Mouse (Mus musculus) forebrain, embryonic 11.5 days (tissue): ENCODE measurements around the gene Evpl. TPM values are rescaled to one million over a fixed set of nuclear protein-coding genes. Genes with fewer than 3 reads are reported as not detected.

ENCODE experiments used
- ATAC-seq: fragments of 200-750 bp; cut with Nextera tagmentation; replicated peaks from 2 replicates; pipeline ENCODE4 v1.8.0; 2017; ENCODE audit warnings: moderate TSS enrichment; ENCODE audit not compliant: low FRiP score
- DNase-seq: peaks from one replicate; pipeline ENCODE4 v3.0.0-alpha.2; 2017; ENCODE audit warnings: low spot score
- H3K27ac ChIP-seq: fragments of 300-500 bp; sonication (generic); 2 replicates; pipeline ENCODE4 v1.5.1; 2014; ENCODE audit warnings: low read depth, low read length
- H3K27me3 ChIP-seq: fragments of 300-500 bp; sonication (generic); 2 replicates; pipeline ENCODE4 v1.6.1; 2014; ENCODE audit warnings: mild to moderate bottlenecking, low read length, mixed read lengths; ENCODE audit not compliant: control insufficient read depth, insufficient read depth
- H3K36me3 ChIP-seq: fragments of 300-500 bp; sonication (generic); 2 replicates; pipeline ENCODE4 v1.6.1; 2014; ENCODE audit warnings: mild to moderate bottlenecking, low read length, moderate library complexity, mixed read lengths; ENCODE audit not compliant: control insufficient read depth, insufficient read depth
- H3K4me1 ChIP-seq: fragments of 300-500 bp; sonication (generic); replicated peaks from 2 replicates; pipeline ENCODE4 v1.6.1; 2014; ENCODE audit warnings: low read length, mixed read lengths; ENCODE audit not compliant: control insufficient read depth, insufficient read depth
- H3K4me2 ChIP-seq: fragments of 300-500 bp; sonication (generic); 2 replicates; pipeline ENCODE4 v1.6.1; 2014; ENCODE audit warnings: low read depth, mild to moderate bottlenecking, low read length, moderate library complexity, mixed read lengths; ENCODE audit not compliant: severe bottlenecking
- H3K4me3 ChIP-seq: fragments of 300-500 bp; sonication (generic); 2 replicates; pipeline ENCODE4 v1.5.1; 2014; ENCODE audit warnings: low read depth, low read length
- H3K9ac ChIP-seq: fragments of 300-500 bp; sonication (generic); 2 replicates; pipeline ENCODE4 v1.6.1; 2014; ENCODE audit warnings: low read length
- H3K9me3 ChIP-seq: fragments of 300-500 bp; sonication (generic); 2 replicates; pipeline ENCODE4 v1.6.1; 2016; ENCODE audit warnings: low read length, mixed read lengths; ENCODE audit not compliant: control insufficient read depth
- WGBS: fragments of 180-500 bp; shearing (Covaris S2); extraction: QIAGEN DNeasy Blood & Tissue Kit; methylation state at CpG from one replicate; pipeline ENCODE4 v1.1.7; 2014; 5-methylcytosine and 5-hydroxymethylcytosine counted together
- polyA plus RNA-seq: library from polyadenylated mRNA; unstranded; fragments of >200 nt; fragmentation: Nextera tagmentation; extraction: Ambion mirVana; gene quantifications from 2 replicates; pipeline ENCODE4 v1.2.1, GENCODE M21; 2014

Gene Evpl
- polyA plus RNA-seq, 1 experiment from 2014 or later: 0.61 TPM

GRCm38 (mm10) chr11:116247502-116248222 is 9.8 kb upstream of the Evpl start:
- Histone ChIP-seq H3K9me3 (no peaks in the 10 kb centered on the region), H3K4me2 (no peak overlapping the region), H3K9ac (no peak overlapping the region), H3K4me1 (no peaks in the 10 kb centered on the region), H3K27ac (no peak overlapping the region), H3K4me3 (no peak overlapping the region), H3K36me3 (peaks cover 11% of the 10 kb centered on the region), H3K27me3 (no peaks in the 10 kb centered on the region)
- DNase-seq: no peak
- ATAC-seq: no peak
- 84% methylated on average over 14 of the region's 14 CpGs for WGBS

GRCm38 (mm10) chr11:116245616-116246015 is 7.7 kb upstream of the Evpl start:
- DNase-seq (no peak), ATAC-seq (no peak)
- no peak overlapping the region for H3K9ac ChIP-seq
- no peak overlapping the region for H3K4me2 ChIP-seq
- no peaks in the 10 kb centered on the region for H3K27me3 ChIP-seq
- peaks cover 11% of the 10 kb centered on the region; the same call in 1 of the 2 replicates for H3K36me3 ChIP-seq
- H3K4me3 ChIP-seq: no peak overlapping the region
- H3K4me1 ChIP-seq: 0 out of 2 replicates have a peak, but pooled peaks cover 2% of the 10 kb centered on the region
- WGBS: 82% methylated on average over 6 of the region's 6 CpGs
- H3K9me3 ChIP-seq: no peaks in the 10 kb centered on the region
- no peak overlapping the region for H3K27ac ChIP-seq

GRCm38 (mm10) chr11:116244580-116244979 is 6.7 kb upstream of the Evpl start:
- Histone ChIP-seq H3K4me3 (no peak overlapping the region), H3K9ac (no peak overlapping the region), H3K27me3 (no peaks in the 10 kb centered on the region), H3K4me2 (no peak overlapping the region), H3K4me1 (peaks cover 2% of the 10 kb centered on the region; the same call in 1 of the 2 replicates), H3K9me3 (no peaks in the 10 kb centered on the region), H3K36me3 (peaks cover 11% of the 10 kb centered on the region; the same call in 1 of the 2 replicates), H3K27ac (no peak overlapping the region)
- no peak for DNase-seq
- WGBS: 95% methylated on average over 8 of the region's 8 CpGs
- ATAC-seq: no peak

- Histone ChIP-seq H3K27me3 (peaks cover 7% of the 10 kb centered on the region), H3K4me2 (no peak overlapping the region), H3K27ac (no peak overlapping the region), H3K4me1 (peaks cover 3% of the 10 kb centered on the region; the same call in 1 of the 2 replicates), H3K9ac (no peak overlapping the region), H3K36me3 (no peaks in the 10 kb centered on the region; the same call in 1 of the 2 replicates), H3K4me3 (no peak overlapping the region), H3K9me3 (no peaks in the 10 kb centered on the region)
- no peak for DNase-seq
- ATAC-seq: no peak
- 56% methylated on average over 12 of the region's 12 CpGs for WGBS
These were observed 3.9 kb upstream of the Evpl start for GRCm38 (mm10) chr11:116241744-116242235.

- H3K9me3 ChIP-seq: no peaks in the 10 kb centered on the region
- ATAC-seq (no peak), DNase-seq (no peak)
- peaks cover 7% of the 10 kb centered on the region for H3K27me3 ChIP-seq
- H3K27ac ChIP-seq: no peak overlapping the region
- 14% methylated on average over 7 of the region's 7 CpGs for WGBS
- no peaks in the 10 kb centered on the region for H3K36me3 ChIP-seq
- no peak overlapping the region for H3K4me3 ChIP-seq
- no peak overlapping the region for H3K4me2 ChIP-seq
- H3K9ac ChIP-seq: no peak overlapping the region
- peaks cover 3% of the 10 kb centered on the region; the same call in 1 of the 2 replicates for H3K4me1 ChIP-seq
These were observed 1.9 kb upstream of the Evpl start for GRCm38 (mm10) chr11:116239797-116240196.

GRCm38 (mm10) chr11:116234901-116235300 is 3.0 kb downstream of the Evpl start:
- Histone ChIP-seq H3K9ac (no peak overlapping the region), H3K36me3 (no peaks in the 10 kb centered on the region), H3K4me3 (no peak overlapping the region), H3K9me3 (no peaks in the 10 kb centered on the region), H3K4me1 (peaks cover 2% of the 10 kb centered on the region; the same call in 1 of the 2 replicates), H3K27ac (no peak overlapping the region), H3K4me2 (no peak overlapping the region), H3K27me3 (peaks cover 10% of the 10 kb centered on the region)
- WGBS: 89% methylated on average over 8 of the region's 8 CpGs
- DNase-seq (no peak), ATAC-seq (no peak)

- Histone ChIP-seq H3K27ac (no peak overlapping the region), H3K4me1 (no peaks in the 10 kb centered on the region; the same call in 1 of the 2 replicates)
These were observed 5.5 kb downstream of the Evpl start for GRCm38 (mm10) chr11:116232427-116232826.

GRCm38 (mm10) chr11:116228699-116229098 is 9.2 kb downstream of the Evpl start:
- WGBS: 87% methylated on average over 4 of the region's 4 CpGs
- H3K27me3 ChIP-seq: peaks cover 5% of the 10 kb centered on the region

More at GRCm38 (mm10) chr11:116232427-116232826, 5.5 kb downstream of the Evpl start:
- WGBS: 24% methylated on average over 17 of the region's 17 CpGs
- no peak for DNase-seq
- Histone ChIP-seq H3K9me3 (no peaks in the 10 kb centered on the region), H3K4me2 (0 out of 2 replicates have a peak overlapping the region, but pooled peaks have one; percentile 11), H3K4me3 (no peak overlapping the region), H3K27me3 (peaks cover 3% of the 10 kb centered on the region), H3K36me3 (no peaks in the 10 kb centered on the region), H3K9ac (no peak overlapping the region; the same call in 1 of the 2 replicates)
- ATAC-seq: no peak

More at GRCm38 (mm10) chr11:116228699-116229098, 9.2 kb downstream of the Evpl start:
- no peak overlapping the region for H3K4me2 ChIP-seq
- no peaks in the 10 kb centered on the region for H3K9me3 ChIP-seq
- no peak for ATAC-seq
- no peak overlapping the region for H3K4me3 ChIP-seq
- no peak overlapping the region for H3K9ac ChIP-seq
- DNase-seq: no peak
- no peak overlapping the region for H3K27ac ChIP-seq
- no peaks in the 10 kb centered on the region for H3K36me3 ChIP-seq
- H3K4me1 ChIP-seq: no peaks in the 10 kb centered on the region; the same call in 1 of the 2 replicates
